Mouse (Mus musculus) liver, postnatal 0 days (tissue): ENCODE measurements at regions not wholly inside any gene's neighbourhood (a gene's known extent, or its start where the extent isn't known, plus 50 kb on each side); places are given as distances from the start of the nearest gene placed in this dataset.

Source experiments
- ATAC-seq: fragments of 200-750 bp; cut with Nextera tagmentation; 2 replicates; pipeline ENCODE4 v1.8.0; 2017; ENCODE audit warnings: mild to moderate bottlenecking, moderate library complexity
- DNase-seq: peaks from one replicate; pipeline ENCODE4 v3.0.0-alpha.2; 2016
- H3K27ac ChIP-seq: fragments of 300-500 bp; sonication (generic); 2 replicates; pipeline ENCODE4 v1.5.1; 2014; ENCODE audit warnings: antibody characterized with exemption, moderate library complexity, mild to moderate bottlenecking, low read depth
- H3K27me3 ChIP-seq: fragments of 300-500 bp; sonication (generic); 2 replicates; pipeline ENCODE4 v1.6.1; 2014; ENCODE audit warnings: low read length, control low read depth, mixed read lengths; ENCODE audit not compliant: insufficient read depth
- H3K36me3 ChIP-seq: fragments of 300-500 bp; sonication (generic); replicated peaks from 2 replicates; pipeline ENCODE4 v1.6.1; 2014; ENCODE audit warnings: mild to moderate bottlenecking, control low read depth, low read length, moderate library complexity, mixed read lengths; ENCODE audit not compliant: insufficient read depth
- H3K4me1 ChIP-seq: fragments of 300-500 bp; sonication (generic); 2 replicates; pipeline ENCODE4 v1.6.1; 2014; ENCODE audit warnings: antibody characterized with exemption, mild to moderate bottlenecking, control low read depth; ENCODE audit not compliant: insufficient read depth
- H3K4me2 ChIP-seq: fragments of 300-500 bp; sonication (generic); 2 replicates; pipeline ENCODE4 v1.6.1; 2014; ENCODE audit warnings: low read depth, mild to moderate bottlenecking, low read length, moderate library complexity, mixed read lengths
- H3K4me3 ChIP-seq: fragments of 300-500 bp; sonication (generic); 2 replicates; pipeline ENCODE4 v1.5.1; 2014; ENCODE audit warnings: low read depth, low read length
- H3K9ac ChIP-seq: fragments of 300-500 bp; sonication (generic); replicated peaks from 2 replicates; pipeline ENCODE4 v1.6.1; 2014; ENCODE audit warnings: mild to moderate bottlenecking, moderate library complexity
- H3K9me3 ChIP-seq: fragments of 300-500 bp; sonication (generic); 2 replicates; pipeline ENCODE4 v1.6.1; 2016; ENCODE audit warnings: mild to moderate bottlenecking, control low read depth, low read length, mixed read lengths
- CTCF ChIP-seq: sonication (generic); IDR thresholded peaks from 2 replicates; pipeline ENCODE4 v1.5.1; 2016; ENCODE audit warnings: antibody characterized with exemption, low read depth
- EP300 ChIP-seq: IDR thresholded peaks from 2 replicates; pipeline ENCODE4 v1.6.1; 2016; ENCODE audit warnings: antibody characterized with exemption, low read depth, mild to moderate bottlenecking
- WGBS: fragments of 180-500 bp; shearing (Covaris S2); extraction: QIAGEN DNeasy Blood & Tissue Kit; methylation state at CpG from one replicate; pipeline ENCODE4 v1.1.7; 2014; ENCODE audit not compliant: insufficient replicate concordance; 5-methylcytosine and 5-hydroxymethylcytosine counted together

- ATAC-seq = peak; percentile 51
- WGBS = 66% methylated on average over 1 of the region's 1 CpGs
- Histone ChIP-seq H3K27me3 (no peaks in the 10 kb centered on the region), H3K27ac (no peak overlapping the region), H3K4me1 (no peaks in the 10 kb centered on the region), H3K9ac (no peak overlapping the region), H3K4me2 (no peak overlapping the region), H3K36me3 (no peaks in the 10 kb centered on the region), H3K4me3 (no peak overlapping the region), H3K9me3 (peaks cover 5% of the 10 kb centered on the region; the same call in 1 of the 2 replicates)
- TF ChIP-seq CTCF (no peak), EP300 (no peak)
- no peak for DNase-seq
Measured at GRCm38 (mm10) chr16:83250346-83250745, 422.2 kb downstream of the Gm21833 start.

GRCm38 (mm10) chr16:83254183-83254582, 426.0 kb downstream of the Gm21833 start:
- Histone ChIP-seq H3K4me2 (no peak overlapping the region), H3K4me1 (no peaks in the 10 kb centered on the region), H3K27ac (no peak overlapping the region), H3K36me3 (no peaks in the 10 kb centered on the region), H3K27me3 (no peaks in the 10 kb centered on the region), H3K9me3 (0 out of 2 replicates have a peak, but pooled peaks cover 2% of the 10 kb centered on the region), H3K4me3 (no peak overlapping the region), H3K9ac (no peak overlapping the region)
- ATAC-seq (no peak), DNase-seq (no peak)
- 78% methylated on average over 1 of the region's 1 CpGs for WGBS
- TF ChIP-seq EP300 = no peak
- TF ChIP-seq CTCF = no peak

DNA sequence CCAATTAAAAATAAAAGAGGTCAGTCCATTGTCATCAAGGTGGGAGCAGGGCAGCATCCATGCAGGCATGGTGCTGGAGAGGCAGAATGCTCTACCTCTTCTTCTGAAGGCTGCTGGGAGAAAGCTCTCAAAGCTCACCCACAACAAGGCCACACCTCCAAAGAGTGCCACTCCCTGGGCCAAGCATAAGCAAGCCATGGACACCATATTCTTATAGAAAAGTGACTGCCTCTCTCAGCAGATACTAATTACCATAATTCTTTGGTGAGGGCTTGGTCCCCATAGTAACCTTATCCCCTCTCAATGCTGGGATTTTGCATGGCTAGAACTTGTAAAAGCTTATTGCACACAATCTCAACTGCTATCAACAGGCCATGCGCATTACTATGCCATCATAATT, 443.7 kb downstream of the Gm21833 start:
- no peak overlapping the region for H3K9ac ChIP-seq
- no peak for DNase-seq
- no peak for ATAC-seq
- no peak overlapping the region for H3K4me3 ChIP-seq
- H3K4me2 ChIP-seq = no peak overlapping the region
- H3K27ac ChIP-seq = no peak overlapping the region
- H3K36me3 ChIP-seq = no peaks in the 10 kb centered on the region
- no peak for TF ChIP-seq EP300
- no peaks in the 10 kb centered on the region for H3K27me3 ChIP-seq
- H3K9me3 ChIP-seq = no peaks in the 10 kb centered on the region
- H3K4me1 ChIP-seq = no peaks in the 10 kb centered on the region
- 87% methylated on average over 1 of the region's 1 CpGs for WGBS

DNA sequence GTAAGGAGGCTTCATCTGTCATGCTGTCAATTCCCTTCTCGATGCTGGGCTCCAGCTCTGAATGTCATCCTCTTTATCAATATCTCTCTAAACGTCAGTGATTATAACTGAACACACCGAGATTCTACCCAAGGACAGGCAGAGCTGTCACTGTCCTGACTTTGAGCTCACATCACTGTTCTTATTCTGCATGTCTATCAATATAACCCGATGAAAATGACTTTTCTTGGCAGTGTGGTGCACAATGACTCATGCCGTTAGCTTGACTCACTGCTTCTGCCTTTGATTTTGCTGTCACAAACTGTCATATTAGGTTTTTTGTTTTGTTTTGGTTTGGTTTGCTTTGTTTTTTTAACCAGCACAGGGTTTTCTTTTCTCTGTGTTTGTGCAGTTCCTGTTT, 488.1 kb downstream of the Gm21833 start:
- Histone ChIP-seq H3K4me3 (no peak overlapping the region), H3K9ac (no peak overlapping the region), H3K36me3 (no peaks in the 10 kb centered on the region), H3K9me3 (no peaks in the 10 kb centered on the region), H3K4me1 (no peaks in the 10 kb centered on the region), H3K4me2 (no peak overlapping the region), H3K27ac (no peak overlapping the region), H3K27me3 (no peaks in the 10 kb centered on the region)
- DNase-seq = no peak
- 72% methylated on average over 5 of the region's 5 CpGs for WGBS
- TF ChIP-seq EP300 = no peak
- TF ChIP-seq CTCF = no peak
- ATAC-seq = no peak

DNA sequence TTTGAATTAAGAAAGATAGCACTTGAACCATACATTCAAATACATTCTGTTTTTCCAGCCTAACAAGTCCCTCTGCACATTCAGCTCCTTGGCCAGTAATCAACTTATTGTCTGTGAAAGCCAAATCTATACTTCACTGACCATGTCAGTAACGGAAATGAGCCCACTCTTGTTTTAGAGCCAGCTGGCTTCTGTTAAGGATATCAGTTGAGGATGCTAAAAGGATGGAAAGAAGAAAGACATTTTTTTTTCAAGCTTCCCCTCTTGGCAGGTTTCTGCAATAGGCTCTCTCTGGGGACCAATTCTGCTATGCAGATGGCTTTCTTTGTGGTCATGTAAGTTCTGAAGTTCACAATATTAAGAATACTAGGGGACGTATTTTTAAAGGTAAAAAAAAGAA, 498.6 kb downstream of the Gm21833 start:
- Histone ChIP-seq H3K4me1 (no peaks in the 10 kb centered on the region), H3K36me3 (no peaks in the 10 kb centered on the region), H3K9ac (no peak overlapping the region), H3K4me3 (no peak overlapping the region), H3K27me3 (no peaks in the 10 kb centered on the region), H3K27ac (no peak overlapping the region), H3K4me2 (no peak overlapping the region), H3K9me3 (no peaks in the 10 kb centered on the region; the same call in 1 of the 2 replicates)
- ATAC-seq = no peak
- DNase-seq = no peak
- TF ChIP-seq EP300 (no peak), CTCF (no peak)
- 60% methylated on average over 2 of the region's 2 CpGs for WGBS

DNA sequence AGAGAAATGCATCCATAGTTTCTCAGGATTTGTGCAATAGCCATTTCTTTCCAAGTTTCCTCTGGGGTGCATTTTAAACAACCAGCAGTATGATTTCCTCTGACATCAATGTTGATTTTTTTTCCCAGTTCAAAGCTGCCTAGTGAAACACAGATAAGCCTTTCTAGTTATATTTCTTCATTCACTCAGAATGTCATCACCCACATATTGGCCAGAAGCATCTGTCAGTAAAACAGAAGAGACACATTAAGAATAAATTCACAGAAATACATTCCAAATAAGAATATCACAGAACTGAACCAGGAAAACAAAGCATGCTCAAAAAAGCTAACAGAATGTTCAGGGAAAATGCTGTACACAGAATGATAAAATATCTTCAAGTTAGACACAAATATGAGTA, 522.9 kb downstream of the Gm21833 start:
- H3K27ac ChIP-seq = no peak overlapping the region
- H3K9me3 ChIP-seq = no peaks in the 10 kb centered on the region
- no peak overlapping the region for H3K9ac ChIP-seq
- DNase-seq (no peak), ATAC-seq (no peak)
- TF ChIP-seq EP300 = no peak
- no peak for TF ChIP-seq CTCF
- H3K36me3 ChIP-seq = no peaks in the 10 kb centered on the region
- H3K4me3 ChIP-seq = no peak overlapping the region
- H3K27me3 ChIP-seq = no peaks in the 10 kb centered on the region
- no peaks in the 10 kb centered on the region for H3K4me1 ChIP-seq
- H3K4me2 ChIP-seq = no peak overlapping the region

DNA sequence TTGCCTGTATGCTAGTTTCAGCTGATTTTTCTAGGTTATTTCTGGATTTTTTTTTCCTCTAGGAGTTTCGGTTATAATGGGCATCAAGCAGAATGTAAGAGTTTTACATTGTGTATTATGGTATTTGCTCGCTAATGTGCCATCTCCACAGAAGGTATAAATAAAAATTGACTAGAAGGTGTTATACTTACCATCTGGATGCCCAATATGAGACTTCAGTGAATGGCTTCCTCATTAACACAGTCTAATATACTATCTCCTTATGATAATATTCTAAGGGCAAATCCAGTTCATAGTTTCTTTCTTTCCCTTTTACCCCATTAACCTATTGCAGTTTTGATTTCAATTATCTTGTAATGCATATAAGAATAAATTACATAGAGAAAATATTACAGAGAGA, 566.4 kb downstream of the Gm21833 start:
- 70% methylated on average over 2 of the region's 2 CpGs for whole genome bisulfite sequencing
- no peak overlapping the region for H3K9ac ChIP-seq
- no peak for DNase-seq

More for the DNA sequence above, 566.4 kb downstream of the Gm21833 start:
- Histone ChIP-seq H3K36me3 (no peaks in the 10 kb centered on the region), H3K4me3 (no peak overlapping the region), H3K4me1 (no peaks in the 10 kb centered on the region), H3K9me3 (no peaks in the 10 kb centered on the region), H3K27me3 (no peaks in the 10 kb centered on the region), H3K4me2 (no peak overlapping the region), H3K27ac (no peak overlapping the region)
- ATAC-seq = no peak
- TF ChIP-seq EP300 (no peak), CTCF (no peak)
